Mouse (Mus musculus) CH12.LX (cell line): Measurements from ENCODE around the gene Cnksr3. TPM values are rescaled to one million over a fixed set of nuclear protein-coding genes. Genes with fewer than 3 reads are reported as not detected.

Source experiments
- DNase-seq: peaks from one replicate; pipeline ENCODE4 v3.0.0-alpha.2; 2013; ENCODE audit errors: extremely low read depth
- H3K27ac ChIP-seq: 2 replicates; pipeline ENCODE4 v1.5.1; 2012; ENCODE audit warnings: low read depth, mild to moderate bottlenecking, control low read depth, moderate library complexity; ENCODE audit not compliant: insufficient read depth
- H3K27me3 ChIP-seq: replicated peaks from 2 replicates; pipeline ENCODE3; 2012; ENCODE audit warnings: inconsistent platforms
- H3K36me3 ChIP-seq, 2 experiments: replicated peaks in 1 of 2; 2 replicates each; pipeline versions ENCODE3 to v1.6.1; 2012; ENCODE audit warnings: inconsistent platforms in 1 of 2, low read length in 1 of 2, mild to moderate bottlenecking in 1 of 2, mixed read lengths in 1 of 2, moderate library complexity in 1 of 2; ENCODE audit not compliant: control insufficient read depth in 1 of 2, insufficient read depth in 1 of 2
- H3K4me1 ChIP-seq, 2 experiments: 2 replicates each; pipeline ENCODE4 v1.6.1; 2012; ENCODE audit warnings: inconsistent platforms in 1 of 2, moderate library complexity in 1 of 2; ENCODE audit not compliant: insufficient read depth in 2 of 2, control insufficient read depth in 1 of 2
- H3K4me2 ChIP-seq: 2 replicates; pipeline ENCODE4 v1.6.1; 2012; ENCODE audit warnings: low read depth, mild to moderate bottlenecking, control low read depth; ENCODE audit not compliant: poor library complexity, insufficient read depth, severe bottlenecking
- H3K4me3 ChIP-seq, 3 experiments: fragments of 150-350 bp in 1 of 3; sonication (generic) in 1 of 3; replicated peaks in 1 of 3; 2 replicates each; pipeline versions ENCODE3 to v1.5.1; 2011 to 2012; ENCODE audit warnings: low read depth in 2 of 3, low read length in 2 of 3, mild to moderate bottlenecking in 2 of 3, moderate library complexity in 2 of 3, control low read depth in 1 of 3, improper control_type of control experiment in 1 of 3, inconsistent platforms in 1 of 3, mixed read lengths in 1 of 3; ENCODE audit not compliant: poor library complexity in 1 of 3
- H3K79me2 ChIP-seq: replicated peaks from 2 replicates; pipeline ENCODE4 v1.6.1; 2012; ENCODE audit warnings: mild to moderate bottlenecking, moderate library complexity; ENCODE audit not compliant: control insufficient read depth, poor library complexity, insufficient read depth, severe bottlenecking; ENCODE audit errors: extremely low read depth
- H3K9ac ChIP-seq: 2 replicates; pipeline ENCODE4 v1.6.1; 2012; ENCODE audit warnings: low read depth, mild to moderate bottlenecking, control low read depth, moderate library complexity; ENCODE audit not compliant: insufficient read depth
- H3K9me3 ChIP-seq: replicated peaks from 2 replicates; pipeline ENCODE3; 2012; ENCODE audit warnings: low read length, inconsistent platforms, mixed read lengths
- CHD1 ChIP-seq: IDR thresholded peaks from 2 replicates; pipeline ENCODE4 v1.6.1; 2012; ENCODE audit warnings: low read depth, low read length, improper control_type of control experiment, inconsistent platforms
- CHD2 ChIP-seq: IDR thresholded peaks from 2 replicates; pipeline ENCODE4 v1.6.1; 2011; ENCODE audit warnings: low read length, improper control_type of control experiment
- CTCF ChIP-seq, 2 experiments: IDR thresholded peaks in 1 of 2; conservative IDR thresholded peaks in 1 of 2; 2 replicates each; pipeline ENCODE4 v1.5.1; 2011 to 2012; ENCODE audit warnings: low read depth in 2 of 2, low read length in 2 of 2, improper control_type of control experiment in 1 of 2, inconsistent platforms in 1 of 2, mild to moderate bottlenecking in 1 of 2, moderate library complexity in 1 of 2
- ELF1 ChIP-seq: IDR thresholded peaks from 2 replicates; pipeline ENCODE4 v1.6.1; 2014; ENCODE audit warnings: low read depth, mild to moderate bottlenecking, inconsistent platforms, low read length, improper control_type of control experiment
- EP300 ChIP-seq: IDR thresholded peaks from 2 replicates; pipeline ENCODE4 v1.6.1; 2011; ENCODE audit warnings: low read length, improper control_type of control experiment
- ETS1 ChIP-seq: conservative IDR thresholded peaks from 2 replicates; pipeline ENCODE4 v1.6.1; 2012; ENCODE audit warnings: low read depth, mild to moderate bottlenecking, inconsistent platforms, low read length, improper control_type of control experiment, moderate library complexity
- HCFC1 ChIP-seq: IDR thresholded peaks from 2 replicates; pipeline ENCODE4 v1.6.1; 2012; ENCODE audit warnings: low read depth, mild to moderate bottlenecking, inconsistent platforms, low read length, improper control_type of control experiment
- IRF4 ChIP-seq: IDR thresholded peaks from 2 replicates; pipeline ENCODE4 v1.6.1; 2014; ENCODE audit warnings: low read depth, mild to moderate bottlenecking, inconsistent platforms, low read length, improper control_type of control experiment
- JUN ChIP-seq: IDR thresholded peaks from 2 replicates; pipeline ENCODE4 v1.6.1; 2011; ENCODE audit warnings: low read depth, mild to moderate bottlenecking, low read length, improper control_type of control experiment, moderate library complexity; ENCODE audit not compliant: insufficient read depth
- JUND ChIP-seq: conservative IDR thresholded peaks from 2 replicates; pipeline ENCODE4 v1.6.1; 2011; ENCODE audit warnings: low read depth, low read length, improper control_type of control experiment
- KAT2A ChIP-seq: IDR thresholded peaks from 2 replicates; pipeline ENCODE4 v1.6.1; 2012; ENCODE audit warnings: low read length, improper control_type of control experiment, inconsistent platforms; ENCODE audit not compliant: insufficient replicate concordance
- MAFK ChIP-seq: IDR thresholded peaks from 2 replicates; pipeline ENCODE4 v1.6.1; 2011; ENCODE audit warnings: low read length, improper control_type of control experiment; ENCODE audit not compliant: insufficient replicate concordance
- MAX ChIP-seq: IDR thresholded peaks from 2 replicates; pipeline ENCODE4 v1.6.1; 2011; ENCODE audit warnings: low read length, improper control_type of control experiment
- MAZ ChIP-seq: IDR thresholded peaks from 2 replicates; pipeline ENCODE4 v1.6.1; 2012; ENCODE audit warnings: low read depth, mild to moderate bottlenecking, inconsistent platforms, low read length, improper control_type of control experiment, moderate library complexity
- MEF2A ChIP-seq: IDR thresholded peaks from 2 replicates; pipeline ENCODE4 v1.6.1; 2014; ENCODE audit warnings: low read depth, mild to moderate bottlenecking, inconsistent platforms, low read length, improper control_type of control experiment, borderline replicate concordance
- MYC ChIP-seq: IDR thresholded peaks from 2 replicates; pipeline ENCODE4 v1.6.1; 2011; ENCODE audit warnings: low read depth, mild to moderate bottlenecking, improper control_type of control experiment, low read length
- PAX5 ChIP-seq: IDR thresholded peaks from 2 replicates; pipeline ENCODE4 v1.6.1; 2012; ENCODE audit warnings: low read length, inconsistent platforms, mixed read lengths
- POLR2A ChIP-seq: IDR thresholded peaks from 2 replicates; pipeline ENCODE4 v1.6.1; 2011; ENCODE audit warnings: low read depth, mild to moderate bottlenecking, improper control_type of control experiment, low read length
- POLR2AphosphoS2 ChIP-seq: IDR thresholded peaks from 2 replicates; pipeline ENCODE4 v1.6.1; 2011; ENCODE audit warnings: low read depth, low read length, improper control_type of control experiment
- SMC3 ChIP-seq: IDR thresholded peaks from 2 replicates; pipeline ENCODE4 v1.6.1; 2011; ENCODE audit warnings: low read depth, low read length, improper control_type of control experiment
- TBP ChIP-seq: conservative IDR thresholded peaks from 2 replicates; pipeline ENCODE4 v1.6.1; 2011; ENCODE audit warnings: low read depth, low read length, improper control_type of control experiment
- TCF12 ChIP-seq: IDR thresholded peaks from 2 replicates; pipeline ENCODE4 v1.6.1; 2014; ENCODE audit warnings: low read depth, mild to moderate bottlenecking, inconsistent platforms, low read length, improper control_type of control experiment
- USF2 ChIP-seq: conservative IDR thresholded peaks from 2 replicates; pipeline ENCODE4 v1.6.1; 2011; ENCODE audit warnings: low read depth, low read length, improper control_type of control experiment
- ZMIZ1 ChIP-seq: IDR thresholded peaks from 2 replicates; pipeline ENCODE4 v1.6.1; 2012; ENCODE audit warnings: low read depth, mild to moderate bottlenecking, inconsistent platforms, low read length, improper control_type of control experiment
- ZNF384 ChIP-seq: IDR thresholded peaks from 2 replicates; pipeline ENCODE4 v1.6.1; 2012; ENCODE audit warnings: low read depth, low read length, improper control_type of control experiment, inconsistent platforms
- dilution Hi-C: fragments of 300-500 bp; cut with MboI; formaldehyde crosslinking; loops from 2 replicates; pipeline ENCODE4 v1.14.3; 2020; ENCODE audit warnings: low sequenced_read_pairs; ENCODE audit not compliant: extremely low pct_unique_long_range_greater_than_20kb, extremely low pct_ligation_motif_present
- in situ Hi-C: fragments of 300-500 bp; cut with MboI; formaldehyde crosslinking; loops from 3 replicates; pipeline ENCODE4 v1.14.3; 2019; ENCODE audit warnings: low sequenced_read_pairs, low pct_ligation_motif_present, low pct_unique_long_range_greater_than_20kb, mixed read lengths
- polyA plus RNA-seq: library from polyadenylated mRNA; unstranded; fragments of >175 nt; gene quantifications from 2 replicates; pipeline ENCODE4 v1.2.1, GENCODE M21; 2012; ENCODE audit warnings: low read depth; ENCODE audit not compliant: insufficient read length
- total RNA-seq, 2 experiments: library from RNA; depleted of rRNA; stranded (reverse); fragments of 300-350 nt in 1 of 2; fragments of >200 nt in 1 of 2; gene quantifications; 2 replicates each; pipeline ENCODE4 v1.2.3; 2012 to 2014

The Cnksr3 gene
- total and polyA plus RNA-seq, 3 experiments = 0.72 to 3.9 (median 2.9) TPM

DNA sequence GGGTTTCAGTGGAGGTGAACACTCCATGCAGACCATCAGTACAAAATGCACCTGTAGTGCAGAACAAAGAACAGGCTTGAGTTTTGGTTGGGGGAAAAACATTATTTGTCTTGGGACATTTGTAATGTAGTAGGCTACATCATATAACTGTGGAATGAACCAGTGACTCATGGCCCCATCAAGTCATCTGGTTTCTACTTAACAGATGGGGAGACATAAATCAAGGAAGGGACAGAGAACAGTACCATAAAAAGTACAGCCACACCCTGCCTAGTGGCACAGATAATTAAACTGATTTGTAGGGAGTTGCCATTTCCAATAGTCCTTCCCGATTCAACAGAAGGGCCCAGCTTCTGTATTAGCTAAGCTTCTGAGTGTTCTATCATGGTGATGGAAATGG is 98.9 kb downstream of the Cnksr3 start:
- TF ChIP-seq JUND (no peak), EP300 (no peak), CHD2 (no peak), TBP (no peak), MEF2A (no peak), POLR2A (no peak), TCF12 (no peak), IRF4 (no peak), PAX5 (no peak)
- TF ChIP-seq, all 38 proteins: peak for 0
- peaks cover 0 to 4% of the 10 kb centered on the region in 2 experiments; a peak in 1 of 4 replicates for H3K4me1 ChIP-seq
- no peak overlapping the region for H3K4me3 ChIP-seq
- no peaks in the 10 kb centered on the region for H3K27me3 ChIP-seq
- H3K4me2 ChIP-seq = no peak overlapping the region
- dilution Hi-C loops (no loop called here), in situ Hi-C loops (no loop called here)
- H3K9me3 ChIP-seq = no peaks in the 10 kb centered on the region
- no peak overlapping the region for H3K27ac ChIP-seq
- H3K79me2 ChIP-seq = no peaks in the 10 kb centered on the region
- H3K9ac ChIP-seq = no peak overlapping the region
- H3K36me3 ChIP-seq = no peaks in the 10 kb centered on the region
- no peak for DNase-seq

DNA sequence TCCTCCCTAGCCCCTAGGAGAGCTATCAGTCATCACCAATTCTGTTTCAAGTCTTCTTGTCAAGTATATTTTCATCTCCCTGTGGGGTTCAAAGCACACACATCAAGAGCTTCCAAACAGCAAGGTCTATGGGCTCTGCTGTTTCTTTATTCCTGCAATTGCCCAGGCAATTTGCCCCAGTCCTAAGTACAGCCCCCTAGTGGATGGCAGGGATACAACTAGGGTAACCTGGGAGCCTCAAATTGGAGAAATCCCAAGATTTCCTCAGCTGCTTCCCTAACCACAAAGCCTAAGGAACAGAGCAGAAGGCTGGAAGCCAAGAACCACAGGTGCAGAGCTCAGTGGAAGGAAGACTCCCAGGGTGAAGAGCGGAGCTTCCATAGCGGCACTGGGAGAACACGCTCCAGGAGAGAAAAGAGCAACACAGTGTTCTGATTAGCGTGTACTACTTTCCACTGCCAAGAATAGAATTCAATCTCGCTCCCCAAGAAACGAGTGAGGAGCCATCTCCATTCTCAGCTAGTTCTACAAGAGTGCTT is 100.5 kb downstream of the Cnksr3 start:
- in situ Hi-C loops (no loop called here), dilution Hi-C loops (no loop called here)
- Histone ChIP-seq H3K36me3 (no peaks in the 10 kb centered on the region), H3K27ac (no peak overlapping the region), H3K4me2 (no peak overlapping the region), H3K9ac (no peak overlapping the region), H3K79me2 (no peaks in the 10 kb centered on the region), H3K4me1 (no peaks in the 10 kb centered on the region), H3K9me3 (peaks cover 2% of the 10 kb centered on the region), H3K4me3 (no peak overlapping the region), H3K27me3 (no peaks in the 10 kb centered on the region)
- TF ChIP-seq PAX5 (no peak), CHD1 (no peak), SMC3 (no peak), CTCF (conservative IDR thresholded peaks at IDR 0.05 in 1 of 2, IDR thresholded peaks at IDR 0.05 in 1 of 2; ENCODE audit: low read depth in 2 of 2, low read length in 2 of 2) (peak in 1 of 2 experiments; percentile 21; a peak in 1 of 4 replicates), ZNF384 (no peak), MEF2A (no peak), USF2 (no peak)
- no peak for DNase-seq

DNA sequence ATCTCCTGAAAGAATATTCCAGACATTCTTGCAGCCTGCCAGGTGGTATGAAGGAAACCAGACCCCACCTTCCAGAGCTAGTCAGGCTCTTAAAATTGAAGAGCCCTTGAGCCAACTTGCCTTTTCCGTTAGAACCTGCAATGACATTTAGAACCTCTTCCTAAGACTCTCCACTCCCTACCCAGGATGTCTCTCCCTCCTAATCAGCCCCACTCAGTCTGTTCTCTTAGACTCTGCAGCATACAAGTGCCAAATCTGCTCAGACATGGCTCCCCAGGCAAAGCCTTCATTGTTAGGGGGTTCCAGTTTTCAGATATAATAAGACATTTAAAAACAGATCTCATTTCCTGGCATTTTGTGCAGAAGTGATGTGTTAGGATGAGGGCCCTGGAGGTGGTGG is 108.2 kb downstream of the Cnksr3 start:
- Histone ChIP-seq H3K27ac (no peak overlapping the region), H3K4me3 (no peak overlapping the region)

More for the DNA sequence above, 108.2 kb downstream of the Cnksr3 start:
- in situ Hi-C loops = no loop called here
- no peaks in the 10 kb centered on the region for H3K27me3 ChIP-seq
- no peak for TF ChIP-seq HCFC1
- no peak for TF ChIP-seq ETS1
- no peak for TF ChIP-seq IRF4
- no peak for TF ChIP-seq MAX
- TF ChIP-seq POLR2A = no peak
- TF ChIP-seq ELF1 = no peak
- TF ChIP-seq MAZ = no peak
- TF ChIP-seq MAFK = no peak
- TF ChIP-seq KAT2A = no peak
- TF ChIP-seq TCF12 = no peak
- no peak for TF ChIP-seq USF2
- TF ChIP-seq POLR2AphosphoS2 = no peak
- TF ChIP-seq JUND = no peak
- no peak for TF ChIP-seq ZMIZ1
- TF ChIP-seq JUN = no peak
- TF ChIP-seq MYC = no peak
- no peak for DNase-seq
- no peaks in the 10 kb centered on the region for H3K4me1 ChIP-seq
- peaks cover 5% of the 10 kb centered on the region for H3K9me3 ChIP-seq
- no peak overlapping the region for H3K9ac ChIP-seq
- dilution Hi-C loops = no loop called here
- H3K79me2 ChIP-seq = no peaks in the 10 kb centered on the region
- no peaks in the 10 kb centered on the region for H3K36me3 ChIP-seq
- no peak overlapping the region for H3K4me2 ChIP-seq
